In genomic region chr16:45986236-45986635, GRCm38 (mm10) we compare ENCODE assay signal across 28 mouse cellular contexts. TPM values are rescaled to one million over a fixed set of nuclear protein-coding genes. Genes with fewer than 3 reads are reported as not detected.
A peak's percentile ranks its signal among the peaks of the same experiment; 100 is the strongest.
DNase-seq lines count a peak whose midpoint lies in the region; ATAC-seq and TF ChIP-seq lines count a peak whose summit lies in the region.
"Had no signal": no experiment of that assay in that cellular context is flagged by ENCODE, and none has a peak within 500 bp of the region (broad histone marks: within the 10 kb centered on the region; RNA-seq: fewer than 3 reads in every experiment).

No protein-coding gene starts in this region.

- no peaks in the 10 kb centered on the region for H3K36me3 ChIP-seq in liver, embryonic 15.5 days (replicated peaks)
- no peaks in the 10 kb centered on the region for H3K36me3 ChIP-seq in liver, postnatal 0 days (replicated peaks; ENCODE audit: insufficient read depth, low read length)
- H3K36me3 ChIP-seq: embryonic facial prominence, embryonic 10.5 days; embryonic facial prominence, embryonic 13.5 days; forebrain, embryonic 12.5 days; forebrain, embryonic 15.5 days; heart, embryonic 10.5 days; heart, embryonic 13.5 days had no signal

- WGBS in liver, embryonic 15.5 days (ENCODE audit: insufficient replicate concordance): 55% methylated on average over 1 of the region's 1 CpGs
- WGBS in liver, postnatal 0 days (ENCODE audit: insufficient replicate concordance): 58% methylated on average over 1 of the region's 1 CpGs

- H3K27ac ChIP-seq in liver, embryonic 15.5 days (replicated peaks): 0 out of 2 replicates have a peak overlapping the region, but pooled peaks have one; percentile 48
- peak overlapping the region; percentile 73 for H3K27ac ChIP-seq in liver, postnatal 0 days (ENCODE audit: low read depth)
- H3K27ac ChIP-seq: embryonic facial prominence, embryonic 10.5 days; embryonic facial prominence, embryonic 13.5 days; forebrain, embryonic 12.5 days; forebrain, embryonic 15.5 days; heart, adult 2 months; heart, embryonic 10.5 days; heart, embryonic 13.5 days; hindbrain, embryonic 14.5 days; hindbrain, postnatal 0 days had no signal

- no peaks in the 10 kb centered on the region for H3K27me3 ChIP-seq in liver, embryonic 15.5 days
- no peaks in the 10 kb centered on the region for H3K27me3 ChIP-seq in liver, postnatal 0 days (ENCODE audit: insufficient read depth, low read length)
- H3K27me3 ChIP-seq: embryonic facial prominence, embryonic 13.5 days; forebrain, embryonic 12.5 days; forebrain, embryonic 15.5 days; heart, embryonic 13.5 days; Patski had no signal

- H3K4me3 ChIP-seq in liver, embryonic 15.5 days (replicated peaks): no peak overlapping the region
- no peak overlapping the region for H3K4me3 ChIP-seq in liver, postnatal 0 days (ENCODE audit: low read depth, low read length)
- H3K4me3 ChIP-seq: embryonic facial prominence, embryonic 10.5 days; embryonic facial prominence, embryonic 13.5 days; erythroblast, embryonic 14.5 days; forebrain, embryonic 12.5 days; forebrain, embryonic 15.5 days; heart, adult 2 months; heart, embryonic 10.5 days; heart, embryonic 13.5 days had no signal

- H3K9me3 ChIP-seq in liver, embryonic 15.5 days (replicated peaks): no peaks in the 10 kb centered on the region
- no peaks in the 10 kb centered on the region for H3K9me3 ChIP-seq in liver, postnatal 0 days (ENCODE audit: low read length)
- H3K9me3 ChIP-seq: embryonic facial prominence, embryonic 10.5 days; embryonic facial prominence, embryonic 13.5 days; forebrain, embryonic 12.5 days; forebrain, embryonic 15.5 days; heart, embryonic 10.5 days; heart, embryonic 13.5 days had no signal

- no peak overlapping the region for H3K4me2 ChIP-seq in liver, embryonic 15.5 days
- H3K4me2 ChIP-seq in liver, postnatal 0 days (ENCODE audit: low read depth, low read length): no peak overlapping the region
- H3K4me2 ChIP-seq: embryonic facial prominence, embryonic 13.5 days; forebrain, embryonic 12.5 days; forebrain, embryonic 15.5 days; heart, embryonic 13.5 days; hindbrain, embryonic 14.5 days had no signal

- no peak for TF ChIP-seq EP300 in liver, postnatal 0 days (IDR thresholded peaks at IDR 0.05; ENCODE audit: low read depth)

- H3K4me1 ChIP-seq in liver, embryonic 15.5 days (replicated peaks): no peaks in the 10 kb centered on the region
- H3K4me1 ChIP-seq in liver, postnatal 0 days (ENCODE audit: insufficient read depth): 0 out of 2 replicates have a peak, but pooled peaks cover 7% of the 10 kb centered on the region
- H3K4me1 ChIP-seq: embryonic facial prominence, embryonic 10.5 days; embryonic facial prominence, embryonic 13.5 days; forebrain, embryonic 12.5 days; forebrain, embryonic 15.5 days; heart, embryonic 10.5 days; heart, embryonic 13.5 days had no signal

- no peak for TF ChIP-seq CTCF in liver, postnatal 0 days (IDR thresholded peaks at IDR 0.05; ENCODE audit: low read depth)

- H3K9ac ChIP-seq in liver, embryonic 15.5 days: no peak overlapping the region
- H3K9ac ChIP-seq in liver, postnatal 0 days (replicated peaks): no peak overlapping the region
- H3K9ac ChIP-seq: embryonic facial prominence, embryonic 13.5 days; forebrain, embryonic 12.5 days; forebrain, embryonic 15.5 days; heart, embryonic 13.5 days; hindbrain, embryonic 14.5 days had no signal

- no peak for DNase-seq in liver
- DNase-seq in Muller cell, postnatal 12 days (ENCODE audit: inconsistent ontology term): peak; percentile 94
- DNase-seq in liver, postnatal 0 days: no peak
- no peak for DNase-seq in frontal cortex, adult 2 months (ENCODE audit: extremely low spot score in 1 of 2, low spot score in 1 of 2)
- DNase-seq in right cerebral cortex, postnatal 10 days (ENCODE audit: low spot score in 2 of 2): no peak
- DNase-seq: adrenal gland, adult 2 months; adrenal gland, postnatal 14 days; cerebellum, adult 11 months; cerebellum, adult 2 months; cerebellum, adult 9-11 months; cerebellum, postnatal 25 days; embryo, embryonic 11 days; gastrocnemius, postnatal 10 days; gastrocnemius, postnatal 36 days; heart, adult 2 months; heart, postnatal 14 days; heart, postnatal 4 days had no signal

- ATAC-seq in liver, embryonic 15.5 days (ENCODE audit: insufficient read depth): no peak
- no peak for ATAC-seq in liver, postnatal 0 days
- ATAC-seq: forebrain, embryonic 15.5 days; hindbrain, postnatal 0 days; Patski had no signal

RNA-seq across cellular contexts. Expression of gene Plcxd2, which starts 23.8 kb away (rescaled TPM):
- polyA plus RNA-seq in liver, embryonic 15.5 days (2015; fragmentation: Nextera tagmentation; extraction: Ambion mirVana): 2.9 and 3.3 TPM in 2 replicates
- 5.8 and 6.6 TPM in 2 replicates for polyA plus RNA-seq in liver, postnatal 0 days (2015; fragmentation: Nextera tagmentation; extraction: Ambion mirVana)
- 28.2 and 33.5 TPM in 2 replicates for polyA plus RNA-seq in frontal cortex, adult 2 months (2012; rRNA removed)

RNA-seq across cellular contexts. Expression of gene Phldb2, which starts 32.8 kb away (rescaled TPM):
- polyA plus RNA-seq in liver, embryonic 15.5 days (2015; fragmentation: Nextera tagmentation; extraction: Ambion mirVana): 12.4 and 14.1 TPM in 2 replicates
- 7.4 and 9.8 TPM in 2 replicates for polyA plus RNA-seq in liver, postnatal 0 days (2015; fragmentation: Nextera tagmentation; extraction: Ambion mirVana)
- polyA plus RNA-seq in frontal cortex, adult 2 months (2012; rRNA removed): 6.2 and 7.0 TPM in 2 replicates
